Mouse (Mus musculus) forebrain, embryonic 11.5 days (tissue): ENCODE measurements around the gene Gstt4. TPM values are rescaled to one million over a fixed set of nuclear protein-coding genes. Genes with fewer than 3 reads are reported as not detected.

ENCODE experiments used
- ATAC-seq: fragments of 200-750 bp; cut with Nextera tagmentation; replicated peaks from 2 replicates; pipeline ENCODE4 v1.8.0; 2017; ENCODE audit warnings: moderate TSS enrichment; ENCODE audit not compliant: low FRiP score
- DNase-seq: peaks from one replicate; pipeline ENCODE4 v3.0.0-alpha.2; 2017; ENCODE audit warnings: low spot score
- H3K27ac ChIP-seq: fragments of 300-500 bp; sonication (generic); 2 replicates; pipeline ENCODE4 v1.5.1; 2014; ENCODE audit warnings: low read depth, low read length
- H3K27me3 ChIP-seq: fragments of 300-500 bp; sonication (generic); 2 replicates; pipeline ENCODE4 v1.6.1; 2014; ENCODE audit warnings: mild to moderate bottlenecking, low read length, mixed read lengths; ENCODE audit not compliant: control insufficient read depth, insufficient read depth
- H3K36me3 ChIP-seq: fragments of 300-500 bp; sonication (generic); 2 replicates; pipeline ENCODE4 v1.6.1; 2014; ENCODE audit warnings: mild to moderate bottlenecking, low read length, moderate library complexity, mixed read lengths; ENCODE audit not compliant: control insufficient read depth, insufficient read depth
- H3K4me1 ChIP-seq: fragments of 300-500 bp; sonication (generic); replicated peaks from 2 replicates; pipeline ENCODE4 v1.6.1; 2014; ENCODE audit warnings: low read length, mixed read lengths; ENCODE audit not compliant: control insufficient read depth, insufficient read depth
- H3K4me2 ChIP-seq: fragments of 300-500 bp; sonication (generic); 2 replicates; pipeline ENCODE4 v1.6.1; 2014; ENCODE audit warnings: low read depth, mild to moderate bottlenecking, low read length, moderate library complexity, mixed read lengths; ENCODE audit not compliant: severe bottlenecking
- H3K4me3 ChIP-seq: fragments of 300-500 bp; sonication (generic); 2 replicates; pipeline ENCODE4 v1.5.1; 2014; ENCODE audit warnings: low read depth, low read length
- H3K9ac ChIP-seq: fragments of 300-500 bp; sonication (generic); 2 replicates; pipeline ENCODE4 v1.6.1; 2014; ENCODE audit warnings: low read length
- H3K9me3 ChIP-seq: fragments of 300-500 bp; sonication (generic); 2 replicates; pipeline ENCODE4 v1.6.1; 2016; ENCODE audit warnings: low read length, mixed read lengths; ENCODE audit not compliant: control insufficient read depth
- WGBS: fragments of 180-500 bp; shearing (Covaris S2); extraction: QIAGEN DNeasy Blood & Tissue Kit; methylation state at CpG from one replicate; pipeline ENCODE4 v1.1.7; 2014; 5-methylcytosine and 5-hydroxymethylcytosine counted together
- polyA plus RNA-seq: library from polyadenylated mRNA; unstranded; fragments of >200 nt; fragmentation: Nextera tagmentation; extraction: Ambion mirVana; gene quantifications from 2 replicates; pipeline ENCODE4 v1.2.1, GENCODE M21; 2014

The Gstt4 gene
- polyA plus RNA-seq, 1 experiment from 2014 or later, result not detected

DNA sequence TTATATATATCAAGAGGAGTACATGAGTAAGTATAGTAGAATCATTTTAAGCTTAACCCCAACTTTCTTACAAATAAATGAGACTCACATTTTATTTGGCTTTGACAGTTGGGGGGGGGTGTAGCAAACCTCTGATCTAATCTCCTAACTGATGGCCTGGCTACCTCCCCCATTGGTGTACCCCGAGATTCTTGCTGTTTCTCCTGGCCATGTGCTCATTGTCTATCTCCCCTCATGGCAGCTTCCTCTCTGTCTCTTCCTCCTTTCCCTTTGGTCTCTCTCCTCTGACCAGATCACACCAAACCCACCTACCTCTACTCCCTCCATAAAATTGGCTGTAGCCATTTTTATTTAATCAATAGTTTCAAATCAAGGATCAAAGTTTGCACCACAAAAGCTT, 1.4 kb upstream of the Gstt4 start:
- no peaks in the 10 kb centered on the region for H3K4me1 ChIP-seq
- H3K27ac ChIP-seq, result no peak overlapping the region
- no peak overlapping the region for H3K9ac ChIP-seq
- 85% methylated on average over 1 of the region's 1 CpGs for WGBS
- no peak for DNase-seq
- H3K4me2 ChIP-seq, result no peak overlapping the region
- H3K9me3 ChIP-seq, result no peaks in the 10 kb centered on the region
- H3K4me3 ChIP-seq, result no peak overlapping the region
- no peak for ATAC-seq
- no peaks in the 10 kb centered on the region for H3K36me3 ChIP-seq
- H3K27me3 ChIP-seq, result no peaks in the 10 kb centered on the region

DNA sequence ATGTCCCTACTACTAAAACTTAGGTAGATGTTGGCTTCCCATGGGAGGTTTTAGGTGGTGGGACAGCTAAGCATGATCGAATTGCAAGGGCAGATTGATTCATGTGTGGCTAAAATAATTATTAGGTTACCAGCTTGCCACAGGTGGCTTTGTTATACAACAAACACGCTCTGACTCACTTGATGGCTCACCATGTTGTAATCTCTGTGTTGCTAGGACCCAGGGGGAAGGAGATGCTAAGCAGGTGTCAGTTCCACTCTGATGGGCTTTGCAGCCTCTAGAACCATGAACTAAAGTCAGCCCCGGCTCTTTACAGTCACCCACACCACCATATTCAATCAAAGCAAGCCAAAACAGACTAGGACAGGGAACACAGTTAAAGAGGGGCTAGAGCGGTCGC, 2.5 kb downstream of the Gstt4 start:
- ATAC-seq, result no peak
- WGBS, result 85% methylated on average over 5 of the region's 5 CpGs
- no peak for DNase-seq
- Histone ChIP-seq H3K4me2 (no peak overlapping the region), H3K36me3 (no peaks in the 10 kb centered on the region), H3K9ac (no peak overlapping the region), H3K27ac (no peak overlapping the region), H3K4me3 (no peak overlapping the region), H3K4me1 (no peaks in the 10 kb centered on the region), H3K27me3 (no peaks in the 10 kb centered on the region), H3K9me3 (no peaks in the 10 kb centered on the region)

DNA sequence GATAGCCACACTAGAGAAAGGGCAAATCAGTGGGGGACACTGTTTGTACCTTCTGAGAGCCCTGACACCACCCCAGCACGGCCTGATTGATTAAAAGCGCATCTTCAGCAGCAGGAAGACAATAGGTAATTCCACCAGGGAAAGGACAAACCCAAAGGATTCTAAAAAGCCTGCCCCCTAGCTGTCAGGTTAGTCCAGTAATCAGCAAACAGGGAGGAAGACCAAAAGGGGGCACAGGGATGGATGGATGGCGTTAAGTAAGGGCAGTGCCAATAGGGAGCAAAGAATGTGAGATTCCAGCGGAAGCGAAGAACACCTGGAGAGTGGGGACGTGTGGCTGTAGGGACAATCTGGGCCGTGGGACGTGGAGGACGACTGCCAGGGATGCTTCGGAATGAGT, 3.7 kb downstream of the Gstt4 start:
- WGBS, result 64% methylated on average over 10 of the region's 10 CpGs
- no peak for DNase-seq
- H3K27me3 ChIP-seq, result no peaks in the 10 kb centered on the region
- H3K27ac ChIP-seq, result no peak overlapping the region
- H3K4me3 ChIP-seq, result no peak overlapping the region
- no peaks in the 10 kb centered on the region for H3K36me3 ChIP-seq
- ATAC-seq, result no peak
- no peak overlapping the region for H3K9ac ChIP-seq
- H3K9me3 ChIP-seq, result no peaks in the 10 kb centered on the region
- no peak overlapping the region for H3K4me2 ChIP-seq
- H3K4me1 ChIP-seq, result no peaks in the 10 kb centered on the region

DNA sequence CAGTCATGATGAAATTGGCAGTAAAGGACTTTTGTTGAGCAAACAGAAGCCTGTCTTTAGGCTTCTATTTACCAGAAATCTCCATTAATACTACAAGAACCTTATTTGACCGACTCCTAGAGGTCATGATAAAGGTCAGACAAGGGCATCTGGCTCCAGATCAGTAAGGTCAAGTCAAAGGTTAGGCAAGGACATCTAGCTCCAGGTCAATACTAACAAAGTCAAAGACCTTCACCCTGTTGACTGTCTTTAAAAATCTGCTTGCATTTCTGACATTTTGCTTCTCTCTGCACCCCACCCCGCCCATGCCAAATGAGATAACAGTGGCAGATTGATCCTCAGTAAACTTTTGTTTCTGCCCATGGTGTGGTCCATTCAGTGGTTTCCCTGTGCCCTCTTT, 18.1 kb downstream of the Gstt4 start:
- ATAC-seq (no peak), DNase-seq (no peak)
- H3K27ac ChIP-seq, result no peak overlapping the region
- no peak overlapping the region for H3K9ac ChIP-seq
- H3K4me2 ChIP-seq, result no peak overlapping the region
- WGBS, result 76% methylated on average over 2 of the region's 2 CpGs
- H3K9me3 ChIP-seq, result no peaks in the 10 kb centered on the region
- H3K36me3 ChIP-seq, result no peaks in the 10 kb centered on the region
- H3K4me1 ChIP-seq, result no peaks in the 10 kb centered on the region
- no peaks in the 10 kb centered on the region for H3K27me3 ChIP-seq
- no peak overlapping the region for H3K4me3 ChIP-seq

DNA sequence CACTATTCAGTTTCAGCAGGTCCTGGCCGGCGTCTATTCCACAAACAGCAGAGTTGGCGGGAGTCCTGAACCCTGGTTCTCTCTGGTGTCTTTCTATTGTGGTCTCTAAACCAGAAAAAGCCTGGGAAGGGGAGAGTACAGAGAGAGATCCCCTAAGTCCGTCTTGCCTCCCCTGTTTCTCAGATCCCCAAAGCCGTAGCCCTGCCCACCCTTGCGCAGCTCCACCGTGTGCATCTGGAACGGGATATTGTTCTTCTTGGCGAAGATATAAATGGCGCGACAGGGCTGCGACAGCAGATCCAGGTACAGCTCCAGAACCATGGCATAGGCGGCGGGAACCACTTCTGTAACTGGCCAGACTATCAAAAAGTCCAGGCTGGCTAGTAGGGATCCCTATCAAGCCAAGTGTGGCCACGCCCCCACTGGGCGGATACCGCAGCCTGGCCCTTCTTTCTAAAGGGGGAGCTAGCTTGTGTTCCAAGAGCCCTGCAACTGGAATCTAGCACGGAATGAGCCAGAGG, 24.1 kb downstream of the Gstt4 start, which contains the start of gene Gstt1:
Gene Gstt1 (minus strand): TSS at position 409 of the 521 bp plus-strand sequence.
- H3K4me3 ChIP-seq, result peak within 1 kb of the TSS; percentile 43
- H3K27me3 ChIP-seq, result no peaks in the 10 kb centered on the region
- H3K36me3 ChIP-seq, result no peaks in the 10 kb centered on the region
- WGBS, result 3% methylated on average over 18 of the region's 18 CpGs
- ATAC-seq (no peak; the same call in 1 of the 2 replicates), DNase-seq (peak; percentile 78)
- H3K9me3 ChIP-seq, result no peaks in the 10 kb centered on the region
- H3K9ac ChIP-seq, result peak within 1 kb of the TSS; percentile 30
- H3K27ac ChIP-seq, result no peak within 1 kb of the TSS
- H3K4me2 ChIP-seq, result peak within 1 kb of the TSS; percentile 80
- no peaks in the 10 kb centered on the region; the same call in 1 of the 2 replicates for H3K4me1 ChIP-seq

DNA sequence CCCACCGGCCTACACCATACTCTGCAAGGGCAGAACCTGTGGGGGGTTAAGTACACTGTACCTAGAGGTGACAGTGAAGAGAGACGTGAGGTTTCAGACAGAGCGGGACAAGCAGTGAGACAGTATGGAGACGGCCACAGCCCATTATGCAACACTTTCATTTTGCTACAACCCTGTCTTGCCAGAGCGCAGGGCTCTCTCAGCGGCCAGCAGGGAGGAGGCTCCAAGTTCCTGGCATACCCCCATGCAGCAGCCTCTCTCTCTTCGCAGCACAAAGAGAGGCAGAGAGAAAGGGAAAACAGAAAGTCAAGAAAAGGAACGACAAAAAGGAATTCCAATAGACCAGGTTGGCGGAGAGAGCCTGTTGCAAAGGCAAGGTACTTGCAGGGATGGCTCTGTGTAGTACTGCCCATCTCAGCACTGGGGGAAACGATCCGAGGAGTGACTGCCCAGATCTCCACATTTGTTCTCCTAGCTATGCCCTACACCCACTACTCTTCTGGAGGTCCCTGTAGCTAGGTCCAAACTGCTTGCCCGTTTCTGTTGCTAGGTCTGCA, 24.6 kb downstream of the Gstt4 start:
- H3K27ac ChIP-seq, result no peak overlapping the region
- H3K36me3 ChIP-seq, result no peaks in the 10 kb centered on the region
- H3K4me3 ChIP-seq, result peak overlapping the region; percentile 43
- H3K27me3 ChIP-seq, result no peaks in the 10 kb centered on the region
- ATAC-seq (peak; percentile 56; the same call in 1 of the 2 replicates), DNase-seq (peak; percentile 55)
- WGBS, result 2% methylated on average over 12 of the region's 12 CpGs
- H3K9me3 ChIP-seq, result no peaks in the 10 kb centered on the region
- H3K4me2 ChIP-seq, result peak overlapping the region; percentile 80
- H3K4me1 ChIP-seq, result no peaks in the 10 kb centered on the region; the same call in 1 of the 2 replicates
- H3K9ac ChIP-seq, result peak overlapping the region; percentile 30

DNA sequence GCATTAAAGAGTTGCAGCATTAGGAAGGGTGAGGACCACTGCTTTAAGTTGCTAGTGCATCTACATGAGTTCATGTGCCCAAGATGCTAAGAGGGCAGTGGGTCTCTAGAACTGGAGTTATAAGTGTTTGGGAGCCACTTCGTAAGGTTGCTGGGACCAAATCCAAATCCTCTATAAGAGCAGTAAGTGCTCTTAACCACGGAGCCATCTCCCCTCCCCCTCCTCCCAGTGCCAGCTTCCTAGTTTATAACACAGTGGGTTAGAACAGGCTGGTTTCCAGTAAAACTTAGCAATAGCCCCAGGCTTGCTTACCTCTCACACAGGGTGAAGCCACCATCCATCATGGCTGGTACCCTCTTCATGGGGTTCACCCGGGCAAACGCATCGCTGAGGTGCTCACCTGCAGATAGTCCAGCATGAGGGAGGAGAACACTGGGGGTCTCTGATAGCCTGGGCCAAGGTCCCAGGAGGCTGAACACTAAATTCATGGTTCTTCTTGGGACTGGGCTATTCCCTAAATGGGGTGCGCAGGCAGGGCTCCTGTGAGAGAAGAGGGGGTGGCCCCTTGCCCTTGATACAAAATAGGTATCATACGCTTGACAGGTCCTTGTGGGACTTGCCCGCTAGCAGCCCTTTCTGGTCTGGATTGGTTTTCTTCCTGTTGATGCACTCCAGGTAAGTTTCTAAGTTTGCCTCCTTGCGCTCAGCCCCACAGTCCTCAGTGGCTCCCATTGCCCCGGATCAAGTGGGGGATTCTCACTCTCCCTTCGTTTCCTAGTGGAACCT, 25.4 kb downstream of the Gstt4 start:
- peak overlapping the region; percentile 43; the same call in 1 of the 2 replicates for H3K4me3 ChIP-seq
- ATAC-seq (no peak), DNase-seq (no peak)
- no peaks in the 10 kb centered on the region for H3K9me3 ChIP-seq
- no peak overlapping the region for H3K27ac ChIP-seq
- 42% methylated on average over 11 of the region's 11 CpGs for WGBS
- peak overlapping the region; percentile 80 for H3K4me2 ChIP-seq
- H3K36me3 ChIP-seq, result no peaks in the 10 kb centered on the region
- H3K9ac ChIP-seq, result no peak overlapping the region
- H3K4me1 ChIP-seq, result no peaks in the 10 kb centered on the region; the same call in 1 of the 2 replicates
- H3K27me3 ChIP-seq, result no peaks in the 10 kb centered on the region

DNA sequence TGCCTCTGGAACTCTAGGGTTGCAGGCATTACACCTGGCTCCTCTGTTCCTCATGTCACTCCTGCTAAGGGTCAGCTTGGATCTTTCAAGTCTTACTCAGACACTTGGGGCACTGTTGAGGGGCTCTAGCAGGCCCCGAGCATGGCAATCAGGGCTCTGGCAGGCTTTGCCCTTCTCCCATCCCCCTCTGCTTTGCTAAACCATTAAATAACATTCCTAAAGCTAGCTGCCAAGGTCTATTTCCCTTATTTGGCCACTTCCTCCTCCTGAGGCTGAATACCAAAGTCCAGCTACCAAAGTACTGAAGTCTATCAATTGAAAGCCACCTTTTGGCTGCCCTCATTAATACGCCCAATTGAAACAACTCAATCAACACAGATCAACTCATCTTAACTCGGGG, 27.5 kb downstream of the Gstt4 start:
- no peak overlapping the region for H3K4me2 ChIP-seq
- 29% methylated on average over 3 of the region's 3 CpGs for WGBS
- DNase-seq, result no peak

More for the DNA sequence above, 27.5 kb downstream of the Gstt4 start:
- no peak overlapping the region for H3K9ac ChIP-seq
- no peak overlapping the region for H3K4me3 ChIP-seq
- no peaks in the 10 kb centered on the region; the same call in 1 of the 2 replicates for H3K4me1 ChIP-seq
- H3K27me3 ChIP-seq, result no peaks in the 10 kb centered on the region
- no peaks in the 10 kb centered on the region for H3K9me3 ChIP-seq
- H3K36me3 ChIP-seq, result no peaks in the 10 kb centered on the region
- H3K27ac ChIP-seq, result no peak overlapping the region
- ATAC-seq, result no peak
